Mouse (Mus musculus) liver, adult 2 months (tissue): Measurements from ENCODE around the gene Ntm.

ENCODE experiments used
- CTCF ChIP-seq: fragments of 200-500 bp; IDR thresholded peaks from 2 replicates; pipeline ENCODE4 v1.5.1; 2011; ENCODE audit warnings: low read depth, low read length, control low read depth
- POLR2A ChIP-seq: fragments of 200-500 bp; IDR thresholded peaks from 2 replicates; pipeline ENCODE4 v1.6.1; 2011; ENCODE audit warnings: low read length, control low read depth; ENCODE audit not compliant: insufficient read depth; ENCODE audit errors: extremely low read depth

DNA sequence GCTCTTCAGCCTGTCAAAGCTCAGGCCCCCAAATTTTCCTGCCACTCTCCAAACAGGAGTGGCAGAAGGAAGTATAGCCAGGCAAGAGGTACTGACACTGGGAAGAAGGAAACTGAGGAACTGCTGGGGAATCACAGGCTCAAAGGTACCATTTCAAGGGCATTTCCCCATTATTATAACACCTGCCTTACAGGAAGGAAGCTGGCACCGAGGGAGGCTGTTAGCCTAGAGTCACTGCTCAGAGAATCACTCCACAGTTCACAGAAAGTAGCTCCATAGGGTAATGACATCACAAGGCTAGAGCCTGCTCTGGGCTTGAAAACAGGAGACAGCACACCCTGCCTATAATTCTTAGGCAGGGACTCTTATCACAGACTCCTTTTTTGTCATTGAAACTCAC is 643.7 kb downstream of the Ntm start:
- no peak for TF ChIP-seq POLR2A
- no peak for TF ChIP-seq CTCF
